Mouse (Mus musculus) mesoderm, embryonic 11.5 days (tissue): ENCODE measurements at regions not wholly inside any gene's neighbourhood (a gene's known extent, or its start where the extent isn't known, plus 50 kb on each side); places are given as distances from the start of the nearest gene placed in this dataset.
"Not testable (repeated sequence)": the region's sequence is repeated elsewhere in the genome, so short reads cannot be mapped to it uniquely, and the experiment has no call there.

Experiments
- DNase-seq: peaks from one replicate; pipeline ENCODE4 v3.0.0-alpha.2; 2012; ENCODE audit warnings: low read depth, low spot score

DNA sequence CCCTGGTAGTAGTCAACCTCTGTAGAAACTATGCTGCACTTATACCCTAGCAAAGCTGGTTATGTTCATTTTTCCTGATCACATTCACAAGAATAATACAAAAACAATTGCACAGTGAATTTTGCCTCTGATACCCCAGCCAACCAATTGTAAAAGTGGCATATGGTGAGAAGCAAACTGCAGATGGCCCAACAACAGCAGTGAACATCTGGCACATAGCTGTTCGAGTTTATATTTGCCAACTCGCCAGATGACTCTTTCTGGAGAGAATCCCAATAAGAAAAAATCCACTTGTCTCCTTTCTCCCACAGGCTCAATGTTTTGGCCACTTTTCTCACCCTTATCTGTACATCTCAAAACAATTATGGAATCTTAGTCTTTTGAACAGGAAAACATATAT is 196.5 kb upstream of the Grik2 start:
- DNase-seq: peak; percentile 1

DNA sequence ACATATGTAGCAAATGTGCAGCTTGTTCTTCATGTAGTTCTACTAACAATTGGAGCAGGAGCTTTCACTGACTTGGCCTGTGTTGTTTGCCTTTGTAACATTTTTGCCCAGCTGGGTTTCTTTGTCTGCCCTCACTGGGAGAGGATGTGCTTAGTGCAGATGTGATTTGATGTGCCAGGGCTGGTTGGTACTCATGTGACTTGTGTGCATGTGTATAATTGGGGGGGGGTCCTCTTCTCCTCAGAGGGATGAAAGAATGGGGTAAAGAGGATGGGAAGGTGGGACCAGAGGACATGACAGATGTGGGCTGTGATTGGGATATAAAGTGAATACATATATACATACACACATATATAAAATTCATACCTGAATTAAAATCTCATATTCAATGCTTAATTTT is 163.9 kb upstream of the Grik2 start:
- DNase-seq: no peak

DNA sequence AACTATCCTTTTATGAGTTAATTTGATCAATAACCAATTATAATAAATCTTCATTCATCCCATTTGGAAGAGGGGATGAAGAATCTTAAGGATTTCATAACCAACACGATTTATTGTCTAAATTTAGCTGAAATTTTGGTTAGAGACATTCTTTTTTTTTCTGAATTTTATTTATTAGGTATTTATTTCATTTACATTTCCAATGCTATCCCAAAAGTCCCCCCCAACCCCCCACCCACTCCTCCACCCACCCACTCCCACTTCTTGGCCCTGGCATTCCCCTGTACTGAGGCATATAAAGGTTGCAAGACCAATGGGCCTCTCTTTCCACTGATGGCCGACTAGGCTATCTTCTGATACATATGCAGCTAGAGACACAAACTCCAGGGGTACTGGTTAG is 148.7 kb upstream of the Grik2 start:
- not testable (repeated sequence) for DNase-seq

DNA sequence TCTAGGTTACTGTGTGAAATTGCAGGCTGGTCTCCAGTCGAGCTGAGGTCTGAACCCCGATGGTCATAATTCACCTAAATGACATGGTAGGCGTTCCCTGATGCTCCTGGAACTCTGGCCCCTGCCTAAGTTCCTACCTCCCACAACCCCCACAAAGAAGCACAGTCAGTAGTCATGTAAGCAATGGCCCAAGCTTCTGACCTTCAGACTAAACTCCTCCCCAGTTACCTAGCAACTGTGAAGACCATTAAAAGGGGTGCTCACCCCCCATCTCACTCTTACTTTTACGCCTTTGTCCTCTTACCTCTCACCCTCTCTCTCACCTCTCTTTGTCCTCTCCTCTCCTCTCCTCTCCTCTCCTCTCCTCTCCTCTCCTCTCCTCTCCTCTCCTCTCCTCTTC is 120.6 kb upstream of the Grik2 start:
- DNase-seq: not testable (repeated sequence)

DNA sequence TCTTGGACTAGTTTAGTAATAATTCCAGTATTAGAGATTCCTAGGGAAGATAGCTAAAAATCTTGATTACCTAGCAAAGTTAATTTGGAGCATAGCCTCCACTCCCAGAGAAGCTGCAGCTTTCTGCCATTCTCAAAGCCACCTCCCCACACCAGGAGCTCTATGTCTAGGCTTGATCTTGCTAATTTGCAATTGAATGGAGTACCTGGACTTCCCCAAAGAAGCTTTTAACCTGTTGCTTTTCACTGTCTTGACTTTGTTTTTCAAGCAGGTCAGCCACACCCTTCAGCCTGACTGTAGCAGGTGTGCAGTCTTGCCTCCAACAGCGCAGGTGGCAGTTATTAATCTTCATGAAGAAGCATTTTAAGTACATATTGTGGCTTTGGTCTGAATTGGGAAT is 119.6 kb upstream of the Grik2 start:
- not testable (repeated sequence) for DNase-seq

DNA sequence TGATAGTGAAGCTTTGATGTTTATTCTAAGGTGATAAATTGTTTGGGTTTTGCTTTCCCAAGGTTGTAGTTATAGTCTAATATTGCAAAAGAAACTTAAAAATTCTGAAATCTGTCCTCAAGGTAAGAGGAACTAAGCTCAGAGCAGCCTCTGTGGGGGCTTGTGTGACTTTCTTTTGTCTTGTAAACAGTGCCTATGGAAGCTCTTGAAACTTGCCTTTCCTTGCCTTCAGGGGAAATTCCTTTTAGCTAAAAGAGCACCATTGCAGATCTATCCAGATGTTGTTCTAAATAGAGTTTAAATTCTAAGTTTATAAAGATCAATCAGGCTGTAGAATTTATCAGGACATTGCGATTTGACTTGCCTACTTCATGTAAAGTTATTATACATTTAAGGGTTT is 116.1 kb upstream of the Grik2 start:
- not testable (repeated sequence) for DNase-seq

DNA sequence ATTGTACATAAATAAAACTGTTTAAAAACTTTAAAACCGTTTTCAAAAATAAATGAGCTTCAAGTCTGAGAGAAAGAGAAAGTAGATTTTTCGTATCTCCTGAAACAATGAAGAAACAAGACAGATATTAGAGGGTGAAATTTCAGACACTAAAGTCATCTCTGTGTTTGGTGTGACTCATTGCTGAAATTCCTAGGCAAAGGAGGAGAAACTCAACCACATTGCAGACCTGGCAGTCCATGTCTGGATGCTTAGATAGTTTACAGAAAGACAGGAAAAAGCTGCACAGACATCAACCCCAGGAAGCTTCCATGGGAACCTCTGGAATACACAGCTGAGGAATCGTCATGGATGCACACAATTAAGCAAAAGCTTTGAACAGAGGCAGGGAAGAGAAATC is 106.9 kb upstream of the Grik2 start:
- DNase-seq: no peak

DNA sequence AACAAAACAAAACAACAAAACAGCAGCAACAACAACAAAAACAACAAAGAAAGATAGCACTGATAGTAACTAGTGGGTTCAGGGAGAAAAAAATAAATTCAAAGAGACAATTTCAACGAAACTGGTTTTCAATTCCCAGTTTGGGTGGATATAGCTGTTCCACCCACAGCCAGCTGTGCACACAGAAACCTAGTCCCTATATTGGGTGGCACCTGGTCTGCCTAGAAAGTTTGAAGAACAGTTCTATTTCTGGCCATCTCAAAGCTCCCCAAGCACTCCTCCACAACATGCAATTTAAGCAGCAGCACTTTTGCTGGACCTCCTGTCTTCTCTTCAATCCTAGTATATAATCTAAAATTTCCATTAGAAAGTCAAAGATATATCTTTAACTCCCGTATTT is 95.5 kb upstream of the Grik2 start:
- DNase-seq: no peak

DNA sequence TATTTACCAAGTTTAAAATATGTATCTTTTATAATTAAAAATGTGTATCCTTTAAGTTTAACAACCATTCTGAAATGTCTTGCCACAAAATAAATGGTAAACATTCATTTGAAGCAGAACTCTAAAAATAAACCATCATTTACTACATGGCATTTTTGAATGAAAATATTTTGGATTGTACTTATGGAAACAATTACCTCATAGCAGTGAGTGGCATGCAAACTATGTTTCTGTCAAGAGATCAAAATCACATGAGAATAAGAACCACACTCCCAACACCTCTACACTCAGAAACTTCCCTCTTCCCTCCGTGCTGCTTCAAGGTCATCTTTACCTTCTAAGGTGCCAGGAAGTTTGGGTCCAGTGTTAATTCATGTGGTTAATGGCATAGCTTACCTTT is 94.9 kb upstream of the Grik2 start:
- DNase-seq: no peak

DNA sequence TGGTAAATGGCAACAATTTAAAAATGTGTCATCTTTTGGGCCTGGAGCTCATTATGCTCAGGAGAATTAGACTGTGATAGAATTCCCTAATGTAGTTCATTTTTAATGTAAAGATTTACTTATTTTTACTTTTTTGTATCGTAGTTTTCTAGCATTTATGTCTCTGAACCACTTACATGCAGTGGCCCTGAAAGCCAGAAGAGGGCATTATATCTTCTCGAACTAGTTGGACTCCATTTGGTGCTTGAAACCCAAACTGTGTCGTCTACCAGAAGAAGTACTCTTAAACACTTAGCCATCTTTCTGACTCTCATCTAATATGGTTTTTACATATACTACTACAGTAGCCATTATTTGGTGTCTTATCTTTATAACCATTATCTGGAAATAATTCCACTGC is 75.2 kb upstream of the Grik2 start:
- no peak for DNase-seq

DNA sequence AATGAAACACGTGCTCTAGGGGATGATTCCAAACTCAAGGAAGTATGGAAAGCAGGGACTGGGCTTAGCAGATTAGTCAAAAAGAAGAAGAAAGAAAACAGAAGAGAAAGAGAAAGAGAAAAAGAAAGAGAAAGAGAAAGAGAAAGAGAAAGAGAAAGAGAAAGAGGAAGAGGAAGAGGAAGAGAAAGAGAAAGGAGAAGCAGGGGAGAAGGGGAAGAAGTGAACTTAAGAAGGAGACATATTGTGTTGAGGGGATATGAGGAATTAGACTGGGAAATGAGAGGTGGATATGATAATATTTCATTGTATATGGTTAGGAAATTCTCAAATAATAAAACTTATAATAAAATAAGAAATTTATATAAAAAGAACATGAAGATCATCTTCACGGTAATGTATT is 59.1 kb upstream of the Grik2 start:
- DNase-seq: no peak

DNA sequence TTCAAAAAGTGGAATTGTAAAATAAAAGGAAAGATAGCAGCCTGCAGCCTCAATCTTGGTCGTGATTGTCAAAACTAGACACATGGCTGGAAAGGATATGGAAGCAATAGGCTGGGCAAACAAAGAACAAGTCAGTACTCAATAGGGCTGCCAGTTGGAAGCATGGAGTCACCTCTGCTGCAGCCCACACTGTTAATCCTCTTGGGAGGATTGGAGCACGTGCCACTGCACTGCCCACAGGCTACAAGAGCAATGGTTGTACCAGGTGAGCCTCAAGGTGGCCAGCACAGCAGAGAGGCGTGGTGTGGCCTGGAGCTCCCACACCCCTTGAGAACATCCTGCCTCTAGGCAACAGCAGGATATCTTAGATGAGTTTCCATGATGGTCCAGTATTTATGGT is 55.7 kb upstream of the Grik2 start:
- no peak for DNase-seq
